Mouse (Mus musculus): ENCODE measurements around the gene Eif3k.

The Eif3k gene

GRCm38 (mm10) chr7:28957997-28958725 lies 23.5 kb downstream of the Eif3k start:
- no peak for DNase-seq

- DNase-seq = no peak
These were observed 24.4 kb downstream of the Eif3k start for GRCm38 (mm10) chr7:28957286-28957685.

- no peak for DNase-seq
These were observed 25.4 kb downstream of the Eif3k start for GRCm38 (mm10) chr7:28956270-28956669.

GRCm38 (mm10) chr7:28955295-28955897 lies 26.3 kb downstream of the Eif3k start:
- DNase-seq = no peak

DNA sequence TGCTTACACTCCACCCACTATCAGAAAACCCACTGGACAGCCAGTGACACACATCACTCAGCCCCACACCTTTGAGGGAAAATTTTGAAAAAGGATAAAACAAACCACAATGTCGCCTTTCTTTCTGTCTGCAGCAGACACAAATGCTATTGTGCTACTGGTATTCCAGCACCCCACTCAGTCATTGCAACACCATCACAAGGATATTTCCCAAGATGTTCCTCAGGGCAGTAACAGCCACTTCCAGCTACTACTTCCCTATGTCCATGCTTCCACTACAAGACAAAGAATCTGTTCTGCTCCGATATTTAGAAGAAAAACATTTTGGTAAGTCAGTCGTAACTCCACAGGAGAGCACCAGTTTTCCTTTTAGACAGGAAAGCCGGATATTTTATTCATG lies 26.9 kb downstream of the Eif3k start:
- DNase-seq = no peak

DNA sequence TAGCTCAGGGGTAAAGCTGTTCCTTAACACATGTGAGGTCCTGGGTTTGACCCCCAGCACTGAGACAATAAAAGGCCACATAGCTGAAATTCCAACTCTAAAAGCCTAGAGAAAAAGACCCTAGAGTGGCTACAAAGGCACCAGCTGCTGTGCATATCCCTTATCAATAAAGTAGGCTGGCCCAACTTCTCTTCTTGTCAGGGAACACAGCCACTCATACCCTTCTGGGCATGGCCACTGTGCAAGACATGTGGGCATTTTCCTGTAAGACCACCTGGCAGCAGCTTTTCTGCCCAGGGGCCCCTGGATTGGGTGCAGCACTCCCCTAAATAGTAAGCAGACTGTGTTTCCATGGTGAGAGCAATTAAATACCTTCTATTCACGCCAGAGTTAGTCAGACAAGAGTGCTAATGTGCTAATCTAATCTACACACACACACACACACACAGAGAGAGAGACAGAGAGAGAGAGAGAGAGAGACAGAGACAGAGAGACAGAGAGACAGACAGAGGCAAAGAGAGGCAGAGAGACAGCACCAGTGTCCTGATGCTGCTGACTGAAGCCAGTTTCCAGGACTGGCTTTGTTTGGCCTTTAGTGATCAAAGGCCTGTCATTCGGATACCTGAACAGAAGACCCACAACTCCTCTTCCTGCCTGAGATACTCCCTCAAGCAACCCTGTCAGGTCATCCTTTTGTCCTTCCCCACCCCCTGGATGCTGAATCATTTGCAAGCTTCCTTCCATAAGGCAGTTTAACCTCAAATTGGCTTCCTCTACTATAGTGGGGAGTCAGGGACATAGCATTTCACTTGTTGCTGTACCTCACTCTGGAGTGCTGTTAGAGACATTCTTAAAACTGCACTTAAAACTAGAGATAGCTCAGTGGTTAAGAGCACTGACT lies 27.9 kb downstream of the Eif3k start:
- no peak for DNase-seq

- DNase-seq = peak; percentile 55
These were observed 28.9 kb downstream of the Eif3k start for GRCm38 (mm10) chr7:28952786-28953185.

- no peak for DNase-seq
These were observed 29.9 kb downstream of the Eif3k start for GRCm38 (mm10) chr7:28951764-28952163.

GRCm38 (mm10) chr7:28950346-28951037 lies 31.2 kb downstream of the Eif3k start:
- no peak for DNase-seq

DNA sequence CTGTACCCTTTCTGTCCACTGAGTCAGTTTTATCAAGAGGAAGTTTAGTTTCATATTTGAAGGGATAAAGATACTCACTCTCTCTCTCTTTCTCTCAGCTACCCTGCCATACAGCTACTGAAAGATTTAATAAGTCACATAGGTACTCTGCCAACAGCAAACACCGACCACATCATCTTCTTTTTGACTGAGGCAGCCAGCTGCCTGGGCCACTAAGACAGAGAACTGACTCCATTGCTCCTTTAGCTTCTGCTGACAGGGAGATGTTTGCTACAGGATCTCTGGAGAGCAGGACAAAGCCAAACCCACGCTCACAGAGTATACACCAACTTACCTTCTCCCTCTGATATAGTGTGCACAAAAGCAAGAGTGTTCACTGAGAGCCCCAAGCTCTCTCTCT lies 32.4 kb downstream of the Eif3k start:
- no peak for DNase-seq

GRCm38 (mm10) chr7:28948746-28949145 lies 32.9 kb downstream of the Eif3k start:
- DNase-seq = no peak

GRCm38 (mm10) chr7:28946271-28946610 lies 35.4 kb downstream of the Eif3k start:
- no peak for DNase-seq

DNA sequence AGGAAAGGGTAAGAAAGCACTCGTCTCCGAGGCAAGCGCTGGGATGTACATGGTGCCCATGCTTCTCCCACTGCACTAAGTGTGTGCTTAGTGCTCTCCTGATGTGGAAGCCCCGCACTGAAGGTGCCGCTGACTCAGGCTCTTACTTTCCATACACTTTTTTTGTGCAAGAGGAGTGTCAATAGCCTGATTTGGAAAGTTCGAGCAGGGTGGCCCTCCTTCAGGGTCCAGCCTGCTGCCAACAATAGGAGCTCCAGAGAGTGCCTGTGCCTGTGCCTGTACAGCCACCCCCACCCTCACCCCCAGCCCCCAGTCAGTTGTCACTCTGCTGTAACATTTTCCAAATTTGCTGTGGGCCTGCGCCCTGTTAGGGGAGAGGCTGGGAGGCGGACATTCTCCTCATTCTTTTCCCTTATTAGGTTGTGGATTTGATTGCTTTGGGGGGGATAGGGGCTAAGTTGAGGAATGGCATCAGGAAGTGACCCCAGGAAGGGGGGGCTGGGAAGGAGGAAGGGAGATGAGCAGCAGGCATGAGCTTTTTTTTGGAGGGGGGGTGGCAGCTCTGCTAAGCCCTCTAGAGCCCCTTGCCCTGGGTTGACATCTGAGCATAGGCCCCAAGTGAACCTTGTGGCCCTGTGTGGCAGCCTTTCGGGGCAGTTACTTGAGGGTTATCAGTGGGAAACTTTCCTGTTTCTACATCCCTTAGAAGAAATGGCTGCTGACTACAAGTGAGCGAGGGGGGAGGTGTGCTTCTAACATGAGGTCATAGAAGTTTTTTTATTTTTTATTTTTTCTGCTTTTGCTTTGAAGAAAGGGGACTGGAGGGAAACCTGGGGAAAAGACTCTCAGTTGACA lies 36.0 kb downstream of the Eif3k start:
- DNase-seq = peak; percentile 46

GRCm38 (mm10) chr7:28944756-28945415 lies 36.8 kb downstream of the Eif3k start:
- no peak for DNase-seq

DNA sequence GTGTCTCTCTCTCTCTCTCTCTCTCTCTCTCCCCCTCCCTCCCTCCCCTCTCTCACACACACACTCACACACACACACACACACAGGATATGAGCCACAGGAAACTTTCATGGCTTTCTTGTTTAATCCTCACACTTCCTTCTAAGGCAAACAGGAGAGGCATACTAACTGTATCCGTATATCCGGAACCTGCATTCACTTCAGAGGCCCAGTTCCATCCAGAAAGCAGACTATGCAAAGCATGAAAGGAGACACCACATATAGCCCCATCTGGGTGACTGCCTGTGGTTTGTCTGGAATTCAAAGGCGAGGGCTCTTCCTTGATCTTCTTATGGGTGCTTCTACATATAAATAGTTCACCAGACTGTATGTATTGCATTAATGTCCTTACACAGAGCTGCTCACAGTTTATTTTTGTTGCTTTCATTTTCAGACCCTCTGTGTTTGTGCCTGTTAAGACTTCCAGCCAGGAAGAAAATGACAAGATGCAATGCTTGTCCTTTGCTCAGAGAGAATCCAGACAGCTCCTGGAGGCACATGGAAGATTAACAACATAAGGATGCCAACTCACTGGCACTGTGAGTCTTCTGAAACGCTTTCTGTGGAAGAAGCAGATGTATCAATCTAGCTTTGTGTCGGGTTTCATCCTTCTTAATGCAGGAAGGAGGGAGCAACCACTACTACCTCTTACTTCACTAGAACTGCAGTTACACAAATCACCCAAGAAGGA lies 38.0 kb downstream of the Eif3k start:
- no peak for DNase-seq

- DNase-seq = no peak
These were observed 40.1 kb downstream of the Eif3k start for GRCm38 (mm10) chr7:28941542-28941941.

DNA sequence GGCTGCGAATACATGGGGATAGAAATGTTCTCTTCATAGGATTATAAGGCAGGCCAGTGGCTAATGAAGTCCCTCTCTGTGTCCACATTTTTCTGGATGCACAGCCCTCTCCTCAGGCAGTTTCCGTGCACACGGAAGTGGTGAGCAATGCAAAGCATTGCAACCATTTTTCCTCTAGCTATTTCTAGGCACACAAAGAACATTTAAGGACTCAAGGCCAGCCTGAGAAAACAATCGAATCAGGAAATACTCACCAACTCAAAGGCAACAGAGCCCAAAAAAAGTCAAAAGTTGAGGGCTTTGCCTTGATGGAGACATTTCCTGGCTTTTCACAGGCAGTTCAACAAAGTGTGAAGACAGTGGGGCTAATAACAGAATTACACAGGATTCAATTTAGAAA lies 40.5 kb downstream of the Eif3k start:
- no peak for DNase-seq

GRCm38 (mm10) chr7:28939418-28940183 lies 42.1 kb downstream of the Eif3k start:
- no peak for DNase-seq

DNA sequence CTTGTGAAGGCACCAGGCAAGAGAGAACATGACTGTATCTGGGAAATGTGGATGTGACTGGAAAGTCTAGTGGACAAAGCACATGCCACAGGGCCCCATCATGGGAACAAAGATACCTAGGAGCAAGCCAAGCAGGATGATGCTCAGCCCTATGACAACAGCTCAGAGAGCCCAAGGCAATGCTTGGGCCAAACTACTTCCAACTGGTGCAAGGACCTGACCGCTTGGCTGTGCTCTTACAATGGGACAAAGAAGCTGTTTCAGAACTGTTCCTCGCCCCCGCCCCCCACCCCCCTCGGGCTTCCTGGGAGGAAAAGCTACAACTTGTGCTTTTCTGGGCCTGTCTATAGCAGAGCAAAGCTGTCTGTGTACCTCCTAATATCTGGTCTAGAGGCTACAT lies 43.0 kb downstream of the Eif3k start:
- no peak for DNase-seq

GRCm38 (mm10) chr7:28936787-28937186 lies 44.9 kb downstream of the Eif3k start:
- peak; percentile 63 for DNase-seq
